Comparison of ENCODE assay signal across 26 mouse cellular contexts in the genomic region with DNA sequence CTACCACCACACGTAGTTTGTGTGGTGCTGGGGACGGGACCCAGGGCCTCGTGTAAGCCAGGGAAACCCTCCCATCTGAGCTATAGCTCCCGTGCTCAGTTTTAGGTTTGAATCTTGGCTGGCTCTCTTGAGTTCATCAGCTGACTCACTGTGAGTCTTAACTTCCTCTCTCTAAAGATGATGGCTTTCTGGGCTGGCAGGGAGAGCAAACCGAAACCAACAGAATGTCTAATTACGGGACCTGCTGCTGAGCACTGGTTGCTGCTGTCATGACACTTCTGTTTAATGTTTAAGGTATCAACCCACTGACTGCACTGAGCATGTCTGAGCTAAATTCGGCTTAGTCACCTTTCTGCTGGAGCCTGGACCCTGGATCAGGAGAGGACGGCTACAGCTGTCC. TPM values are rescaled to one million over a fixed set of nuclear protein-coding genes. Genes with fewer than 3 reads are reported as not detected.
DNase-seq lines count a peak whose midpoint lies in the region; ATAC-seq and TF ChIP-seq lines count a peak whose summit lies in the region.
"Had no signal": no experiment of that assay in that cellular context is flagged by ENCODE, and none has a peak within 500 bp of the region (broad histone marks: within the 10 kb centered on the region; RNA-seq: fewer than 3 reads in every experiment).

No protein-coding gene starts in this region.

- H3K9me3 ChIP-seq in MEL (replicated peaks; ENCODE audit: insufficient read depth, low read length): no peaks in the 10 kb centered on the region
- H3K9me3 ChIP-seq: embryonic facial prominence, embryonic 13.5 days; heart, embryonic 15.5 days; hindbrain, embryonic 10.5 days; limb, embryonic 13.5 days; liver, embryonic 15.5 days; midbrain, embryonic 12.5 days; neural tube, embryonic 15.5 days had no signal

- DNase-seq in spleen, adult 2 months (ENCODE audit: low read depth in 1 of 2, low spot score in 2 of 2): peak in 1 of 2 experiments; percentile 33
- DNase-seq in spleen, adult 12 weeks (ENCODE audit: low spot score): no peak
- peak; percentile 82 for DNase-seq in MEL (ENCODE audit: low read depth, low spot score)
- peak; percentile 67 for DNase-seq in induced T-regulatory cell, adult 2 months (ENCODE audit: low read depth)
- DNase-seq in kidney, adult 2 months: no peak
- no peak for DNase-seq in kidney, postnatal 10 days
- no peak for DNase-seq in kidney, adult 8-10 months
- DNase-seq: cerebellum, adult 9-11 months; gastrocnemius, postnatal 14 days; heart, adult 2 months; layer of hippocampus, postnatal 36 days; lung, postnatal 14 days; right cerebral cortex, postnatal 25 days; thymus, postnatal 25 days had no signal

- TF ChIP-seq CTCF in spleen, adult 2 months (IDR thresholded peaks at IDR 0.05; ENCODE audit: extremely low read depth, insufficient read depth, insufficient read length, insufficient replicate concordance): no peak
- no peak; a peak in 1 of 6 replicates for TF ChIP-seq CTCF in MEL (IDR thresholded peaks at IDR 0.05 in 2 of 3, conservative IDR thresholded peaks at IDR 0.05 in 1 of 3; ENCODE audit: control insufficient read depth in 1 of 3, insufficient read depth in 1 of 3, low read depth in 2 of 3, low read length in 3 of 3, poor library complexity in 1 of 3, severe bottlenecking in 1 of 3)
- TF ChIP-seq CTCF in kidney, adult 2 months (conservative IDR thresholded peaks at IDR 0.05; ENCODE audit: insufficient read depth, insufficient read length, low read depth, low read length): no peak

- no peak for TF ChIP-seq POLR2A in spleen, adult 2 months (IDR thresholded peaks at IDR 0.05; ENCODE audit: low read depth, low read length)
- peak in 1 of 2 experiments; percentile 28; a peak in 1 of 4 replicates for TF ChIP-seq POLR2A in MEL (IDR thresholded peaks at IDR 0.05; ENCODE audit: control insufficient read depth in 1 of 2, insufficient read depth in 1 of 2, low read depth in 1 of 2, low read length in 2 of 2, poor library complexity in 1 of 2)
- no peak for TF ChIP-seq POLR2A in kidney, adult 2 months (IDR thresholded peaks at IDR 0.05; ENCODE audit: low read depth, low read length)

- H3K27ac ChIP-seq in spleen, adult 2 months (ENCODE audit: insufficient read depth, low read length): peak overlapping the region; percentile 13
- peak overlapping the region; percentile 79 for H3K27ac ChIP-seq in MEL (ENCODE audit: control insufficient read depth, low read depth, low read length)
- H3K27ac ChIP-seq in kidney, adult 2 months (ENCODE audit: insufficient read depth, low read depth, low read length): no peak overlapping the region
- H3K27ac ChIP-seq: embryonic facial prominence, embryonic 13.5 days; heart, adult 2 months; heart, embryonic 15.5 days; hindbrain, embryonic 10.5 days; kidney, postnatal 0 days; limb, embryonic 13.5 days; liver, embryonic 15.5 days; midbrain, embryonic 12.5 days; neural tube, embryonic 15.5 days had no signal

- 50% methylated on average over 8 of the region's 8 CpGs for WGBS in spleen, adult 2 months
- WGBS in kidney, adult 2 months: 89% methylated on average over 8 of the region's 8 CpGs

- H3K36me3 ChIP-seq in spleen, adult 2 months (ENCODE audit: control insufficient read depth, insufficient read depth, low read length): no peaks in the 10 kb centered on the region
- H3K36me3 ChIP-seq in MEL (ENCODE audit: control insufficient read depth in 1 of 2, insufficient read depth in 2 of 2, low read length in 2 of 2): peaks cover 0 to 27% of the 10 kb centered on the region in 2 experiments; a peak in 2 of 4 replicates
- no peaks in the 10 kb centered on the region for H3K36me3 ChIP-seq in kidney, adult 2 months (ENCODE audit: control insufficient read depth, insufficient read depth, low read length)
- H3K36me3 ChIP-seq: embryonic facial prominence, embryonic 13.5 days; heart, embryonic 15.5 days; hindbrain, embryonic 10.5 days; limb, embryonic 13.5 days; liver, embryonic 15.5 days; midbrain, embryonic 12.5 days; neural tube, embryonic 15.5 days had no signal

- TF ChIP-seq EP300 in MEL (IDR thresholded peaks at IDR 0.05; ENCODE audit: low read depth in 1 of 2, low read length in 2 of 2): peak; percentile 29 to 37; a peak in 2 of 4 replicates

- H3K4me1 ChIP-seq in spleen, adult 2 months (ENCODE audit: control insufficient read depth, insufficient read depth, insufficient read length): 0 out of 2 replicates have a peak, but pooled peaks cover 4% of the 10 kb centered on the region
- H3K4me1 ChIP-seq in MEL (ENCODE audit: control insufficient read depth in 1 of 2, insufficient read depth in 2 of 2, low read length in 2 of 2): peaks cover 6 to 48% of the 10 kb centered on the region in 2 experiments
- H3K4me1 ChIP-seq in kidney, adult 2 months (ENCODE audit: control insufficient read depth, insufficient read depth, low read length): no peaks in the 10 kb centered on the region
- H3K4me1 ChIP-seq: embryonic facial prominence, embryonic 13.5 days; limb, embryonic 13.5 days; midbrain, embryonic 12.5 days had no signal

- no peak overlapping the region for H3K4me3 ChIP-seq in spleen, adult 2 months (ENCODE audit: extremely low read depth, insufficient read depth, insufficient read length)
- H3K4me3 ChIP-seq in MEL (ENCODE audit: control insufficient read depth in 1 of 2, insufficient read depth in 1 of 2, low read depth in 2 of 2, low read length in 2 of 2): peak overlapping the region; percentile 57 to 69
- no peak overlapping the region for H3K4me3 ChIP-seq in kidney, adult 2 months (ENCODE audit: insufficient read depth, low read depth, low read length)
- H3K4me3 ChIP-seq: embryonic facial prominence, embryonic 13.5 days; heart, adult 2 months; heart, embryonic 15.5 days; hindbrain, embryonic 10.5 days; limb, embryonic 13.5 days; liver, embryonic 15.5 days; midbrain, embryonic 12.5 days; myocyte; neural tube, embryonic 15.5 days had no signal

- H3K27me3 ChIP-seq in spleen, adult 2 months (ENCODE audit: control insufficient read depth, insufficient read depth, low read length): no peaks in the 10 kb centered on the region
- no peaks in the 10 kb centered on the region for H3K27me3 ChIP-seq in MEL (ENCODE audit: control insufficient read depth in 1 of 2, insufficient read depth in 2 of 2, low read length in 2 of 2)
- H3K27me3 ChIP-seq in kidney, adult 2 months (replicated peaks; ENCODE audit: control insufficient read depth, insufficient read depth, low read length): no peaks in the 10 kb centered on the region
- H3K27me3 ChIP-seq: embryonic facial prominence, embryonic 13.5 days; heart, embryonic 15.5 days; limb, embryonic 13.5 days; midbrain, embryonic 12.5 days; neural tube, embryonic 15.5 days had no signal

- ATAC-seq in neutrophil, adult 5-6 weeks (ENCODE audit: extremely low read depth, insufficient number of reproducible peaks, low FRiP score, poor library complexity, severe bottlenecking): peak; percentile 65
- ATAC-seq: forebrain, embryonic 14.5 days; inflammation-experienced regulatory T-cells, adult 6 months had no signal

- no peak for TF ChIP-seq RAD21 in MEL (IDR thresholded peaks at IDR 0.05; ENCODE audit: low read depth, low read length)

- H3K79me2 ChIP-seq in MEL (ENCODE audit: control insufficient read depth, insufficient read depth, low read length, poor library complexity): peaks cover 11% of the 10 kb centered on the region

- peak overlapping the region; percentile 60 for H3K9ac ChIP-seq in MEL (ENCODE audit: control insufficient read depth, low read depth, low read length, poor library complexity, severe bottlenecking)
- H3K9ac ChIP-seq: embryonic facial prominence, embryonic 13.5 days; heart, embryonic 15.5 days; limb, embryonic 13.5 days; liver, embryonic 15.5 days; midbrain, embryonic 12.5 days; neural tube, embryonic 15.5 days had no signal

TF ChIP-seq in MEL, 35 proteins besides CTCF, POLR2A, EP300 and RAD21 (continues in another document):
- TF ChIP-seq E2F4 (IDR thresholded peaks at IDR 0.05; ENCODE audit: borderline replicate concordance, low read depth, low read length): 0 out of 2 replicates have a peak, but pooled peaks have one; percentile 53
- TF ChIP-seq ZNF384 (IDR thresholded peaks at IDR 0.05; ENCODE audit: low read depth, low read length): no peak
- TF ChIP-seq SMC3 (IDR thresholded peaks at IDR 0.05; ENCODE audit: low read depth, low read length): no peak
- TF ChIP-seq TBP (IDR thresholded peaks at IDR 0.05; ENCODE audit: low read depth, low read length): peak; percentile 20; the same call in 1 of the 2 replicates
- TF ChIP-seq USF2 (IDR thresholded peaks at IDR 0.05; ENCODE audit: borderline replicate concordance in 1 of 2, insufficient read depth in 1 of 2, low read depth in 1 of 2, low read length in 2 of 2): 0 out of 4 replicates have a peak, but pooled peaks of 1 of the 2 experiments have one; percentile 16
- no peak for TF ChIP-seq MAZ (IDR thresholded peaks at IDR 0.05; ENCODE audit: low read depth, low read length)
- TF ChIP-seq MYC (IDR thresholded peaks at IDR 0.05; ENCODE audit: low read depth, low read length): no peak
- TF ChIP-seq NELFE (IDR thresholded peaks at IDR 0.05; ENCODE audit: low read depth, low read length): no peak
- TF ChIP-seq MXI1 (IDR thresholded peaks at IDR 0.05; ENCODE audit: low read depth, low read length): peak; percentile 46; the same call in 1 of the 2 replicates
- TF ChIP-seq ZKSCAN1 (IDR thresholded peaks at IDR 0.05; ENCODE audit: low read depth, low read length): no peak
- no peak for TF ChIP-seq POLR2AphosphoS2 (IDR thresholded peaks at IDR 0.05; ENCODE audit: low read length)
- peak; percentile 44 for TF ChIP-seq MYB (IDR thresholded peaks at IDR 0.05; ENCODE audit: low read depth, low read length)
- no peak for TF ChIP-seq GABPA (IDR thresholded peaks at IDR 0.05; ENCODE audit: low read depth, low read length)
- TF ChIP-seq JUND (IDR thresholded peaks at IDR 0.05; ENCODE audit: low read depth, low read length): no peak
- TF ChIP-seq ZMIZ1 (IDR thresholded peaks at IDR 0.05; ENCODE audit: low read depth, low read length): 0 out of 2 replicates have a peak, but pooled peaks have one; percentile 36
- no peak for TF ChIP-seq MEF2A (IDR thresholded peaks at IDR 0.05; ENCODE audit: extremely low read depth, insufficient replicate concordance, low read depth, low read length, poor library complexity, severe bottlenecking)
- TF ChIP-seq CHD2 (IDR thresholded peaks at IDR 0.05; ENCODE audit: low read length): no peak
- TF ChIP-seq USF1 (IDR thresholded peaks at IDR 0.05; ENCODE audit: low read depth, low read length): peak; percentile 80
- TF ChIP-seq POLR2AphosphoS5 (IDR thresholded peaks at IDR 0.05; ENCODE audit: borderline replicate concordance, low read depth, low read length): no peak

RNA-seq across cellular contexts. Expression of a gene that starts 4.2 kb away (rescaled TPM):
- 48.2 and 67.6 TPM in 2 replicates for polyA plus RNA-seq in spleen, adult 2 months (2012; rRNA removed)
- 17.0 and 20.8 TPM in 2 replicates for total RNA-seq in MEL (2012; rRNA removed)
- polyA plus RNA-seq in MEL (2012; ENCODE audit: insufficient read depth in 1 of 2, insufficient read length in 2 of 2, low read depth in 1 of 2, low replicate concordance in 2 of 2, missing spikeins in 1 of 2): 10 to 100 TPM in 1 of 2 experiments, not detected in 1; 71.8 TPM
- total RNA-seq in neutrophil, adult 5-6 weeks (2017): 70.7 and 74.6 TPM in 2 replicates
- polyA plus RNA-seq in kidney, adult 2 months (2012; rRNA removed): 104 and 112 TPM in 2 replicates

Comparison
In these comparisons a context has a peak if more than half of its experiments do, and no peak if none do; other contexts are left out.
1. DNase-seq: peak in MEL (single experiment) and induced T-regulatory cell, adult 2 months (single experiment); none in spleen, adult 12 weeks (single experiment), kidney, adult 2 months (single experiment), kidney, postnatal 10 days (single experiment) and kidney, adult 8-10 months (0 of 2).
2. H3K4me3 ChIP-seq: peak in MEL (2 of 2); none in spleen, adult 2 months (single experiment) and kidney, adult 2 months (single experiment).